8 mouse cellular contexts compared by ENCODE assay signal in genomic region chr3:88622941-88623345, GRCm38 (mm10). TPM values are rescaled to one million over a fixed set of nuclear protein-coding genes. Genes with fewer than 3 reads are reported as not detected.
A peak's percentile ranks its signal among the peaks of the same experiment; 100 is the strongest.
DNase-seq lines count a peak whose midpoint lies in the region; ATAC-seq and TF ChIP-seq lines count a peak whose summit lies in the region.

No protein-coding gene starts in this region.

- peak overlapping the region; percentile 98 for H3K27ac ChIP-seq in heart, postnatal 0 days (ENCODE audit: low read depth)

- peak overlapping the region; percentile 88 for H3K9ac ChIP-seq in heart, postnatal 0 days (replicated peaks; ENCODE audit: low read depth, low read length)

- ATAC-seq in megakaryocyte, adult 5-6 weeks (ENCODE audit: poor library complexity, severe bottlenecking): no peak
- ATAC-seq in heart, postnatal 0 days (ENCODE audit: insufficient read depth, low read depth): peak; percentile 43
- no peak for ATAC-seq in monocyte, adult 5-6 weeks (replicated peaks; ENCODE audit: insufficient number of reproducible peaks, low FRiP score, low TSS enrichment, poor library complexity, severe bottlenecking)

- TF ChIP-seq EP300 in heart, postnatal 0 days (IDR thresholded peaks at IDR 0.05; ENCODE audit: low read depth): no peak

- no peaks in the 10 kb centered on the region for H3K27me3 ChIP-seq in megakaryocyte, embryonic 14.5 days (replicated peaks)
- no peaks in the 10 kb centered on the region for H3K27me3 ChIP-seq in heart, postnatal 0 days (ENCODE audit: control insufficient read depth, insufficient read depth, low read length)

- H3K4me1 ChIP-seq in megakaryocyte, embryonic 14.5 days: peaks cover 86% of the 10 kb centered on the region
- H3K4me1 ChIP-seq in heart, postnatal 0 days (ENCODE audit: control insufficient read depth, insufficient read depth): peaks cover 64% of the 10 kb centered on the region

- no peaks in the 10 kb centered on the region for H3K9me3 ChIP-seq in megakaryocyte, embryonic 14.5 days
- no peaks in the 10 kb centered on the region for H3K9me3 ChIP-seq in heart, postnatal 0 days (replicated peaks; ENCODE audit: control insufficient read depth, low read length)

- peaks cover 40% of the 10 kb centered on the region for H3K36me3 ChIP-seq in megakaryocyte, embryonic 14.5 days (replicated peaks; ENCODE audit: low read length)
- no peaks in the 10 kb centered on the region; the same call in 1 of the 2 replicates for H3K36me3 ChIP-seq in heart, postnatal 0 days (replicated peaks; ENCODE audit: control insufficient read depth, insufficient read depth, low read length)

- H3K4me2 ChIP-seq in heart, postnatal 0 days (ENCODE audit: low read depth, low read length): peak overlapping the region; percentile 74

- WGBS in heart, postnatal 0 days: 3% methylated on average over 5 of the region's 6 CpGs

- DNase-seq in embryo, embryonic 10 days (ENCODE audit: low spot score): peak; percentile 42
- no peak for DNase-seq in heart, postnatal 0 days (ENCODE audit: low spot score)
- peak; percentile 57 for DNase-seq in liver
- peak; percentile 43 for DNase-seq in naive thymus-derived CD4-positive, alpha-beta T cell, adult 2 months (ENCODE audit: low read depth)
- DNase-seq in gastrocnemius, adult 8-10 months (ENCODE audit: low spot score in 2 of 2): no peak

- TF ChIP-seq CTCF in heart, postnatal 0 days (IDR thresholded peaks at IDR 0.05; ENCODE audit: low read depth): no peak

- peak overlapping the region; percentile 96 for H3K4me3 ChIP-seq in megakaryocyte, embryonic 14.5 days (replicated peaks)
- peak overlapping the region; percentile 80 for H3K4me3 ChIP-seq in heart, postnatal 0 days (ENCODE audit: low read depth, low read length)

RNA-seq across cellular contexts. Expression of gene Arhgef2, which starts 17.2 kb away (rescaled TPM):
- polyA plus RNA-seq in megakaryocyte, embryonic 14.5 days (2012; ENCODE audit: insufficient read depth, low replicate concordance): 302 and 446 TPM in 2 replicates
- total RNA-seq in megakaryocyte, adult 5-6 weeks (2015): 71.1 and 85.9 TPM in 2 replicates
- 49.6 and 73.1 TPM in 2 replicates for total RNA-seq in megakaryocyte, adult 5-6 weeks (2017)
- total RNA-seq in heart, postnatal 0 days (2014; rRNA removed; ENCODE audit: low replicate concordance): 81.1 and 146 TPM in 2 replicates
- polyA plus RNA-seq in heart, postnatal 0 days (2015; fragmentation: Nextera tagmentation; extraction: Ambion mirVana): 52.2 and 56.1 TPM in 2 replicates
- 88.9 to 183 TPM (median 90.0 TPM) in 3 replicates for total RNA-seq in monocyte, adult 5-6 weeks (2017)
- 10 to 100 TPM; 13.5 to 19.0 (median 16.6) TPM for total RNA-seq in gastrocnemius, adult 8-10 months (2022)

RNA-seq across cellular contexts. Expression of gene Rxfp4, which starts 30.0 kb away (rescaled TPM):
- polyA plus RNA-seq in megakaryocyte, embryonic 14.5 days (2012; ENCODE audit: insufficient read depth, low replicate concordance): not detected in 2 replicates
- not detected in 2 replicates for total RNA-seq in megakaryocyte, adult 5-6 weeks (2015)
- total RNA-seq in megakaryocyte, adult 5-6 weeks (2017): not detected in 2 replicates
- total RNA-seq in heart, postnatal 0 days (2014; rRNA removed; ENCODE audit: low replicate concordance): not detected in 2 replicates
- not detected in 2 replicates for polyA plus RNA-seq in heart, postnatal 0 days (2015; fragmentation: Nextera tagmentation; extraction: Ambion mirVana)
- total RNA-seq in monocyte, adult 5-6 weeks (2017): not detected in 3 replicates
- not detected for total RNA-seq in gastrocnemius, adult 8-10 months (2022)

RNA-seq across cellular contexts. Expression of gene Ssr2, which starts 47.3 kb away (rescaled TPM):
- polyA plus RNA-seq in megakaryocyte, embryonic 14.5 days (2012; ENCODE audit: insufficient read depth, low replicate concordance): 111 and 307 TPM in 2 replicates
- total RNA-seq in megakaryocyte, adult 5-6 weeks (2015): 207 and 216 TPM in 2 replicates
- total RNA-seq in megakaryocyte, adult 5-6 weeks (2017): 93.2 and 107 TPM in 2 replicates
- 246 and 286 TPM in 2 replicates for total RNA-seq in heart, postnatal 0 days (2014; rRNA removed; ENCODE audit: low replicate concordance)
- 144 and 146 TPM in 2 replicates for polyA plus RNA-seq in heart, postnatal 0 days (2015; fragmentation: Nextera tagmentation; extraction: Ambion mirVana)
- 23.2 to 70.0 TPM (median 35.5 TPM) in 3 replicates for total RNA-seq in monocyte, adult 5-6 weeks (2017)
- 10 to 100 TPM; 41.5 to 44.9 (median 43.1) TPM for total RNA-seq in gastrocnemius, adult 8-10 months (2022)

Comparison
In these comparisons a context has a peak if more than half of its experiments do, and no peak if none do; other contexts are left out.
1. DNase-seq: peak in embryo, embryonic 10 days (single experiment), liver (single experiment) and naive thymus-derived CD4-positive, alpha-beta T cell, adult 2 months (single experiment); none in heart, postnatal 0 days (single experiment) and gastrocnemius, adult 8-10 months (0 of 2).